ENCODE assay signal across 12 mouse cellular contexts in genomic region chr2:46187265-46187888, GRCm38 (mm10).
DNase-seq lines count a peak whose midpoint lies in the region; ATAC-seq and TF ChIP-seq lines count a peak whose summit lies in the region.
"Had no signal": no experiment of that assay in that cellular context is flagged by ENCODE, and none has a peak within 500 bp of the region (broad histone marks: within the 10 kb centered on the region; RNA-seq: fewer than 3 reads in every experiment).

No protein-coding gene starts in this region.

- peak overlapping the region; percentile 65 for H3K27ac ChIP-seq in lung, embryonic 15.5 days
- no peak overlapping the region for H3K27ac ChIP-seq in embryonic facial prominence, embryonic 10.5 days (replicated peaks)
- H3K27ac ChIP-seq: forebrain, embryonic 13.5 days; hindbrain, embryonic 14.5 days had no signal

- DNase-seq in lung, postnatal 14 days = no peak
- peak; percentile 23 for DNase-seq in brain, embryonic 14.5 days (ENCODE audit: low read depth)
- DNase-seq in embryonic facial prominence, embryonic 10.5 days (ENCODE audit: low spot score) = peak; percentile 49
- DNase-seq in mesoderm, embryonic 11.5 days (ENCODE audit: low read depth, low spot score) = peak; percentile 53
- no peak for DNase-seq in cerebellum, postnatal 14 days
- no peak for DNase-seq in heart, postnatal 36 days
- DNase-seq: adrenal gland, adult 8-10 months; gastrocnemius, postnatal 25 days; right cerebral cortex, postnatal 25 days had no signal

- intact Hi-C loops in heart, postnatal 36 days (cut with DNase I) = no loop called here

- H3K9ac ChIP-seq in lung, embryonic 15.5 days = no peak overlapping the region
- H3K9ac ChIP-seq: forebrain, embryonic 13.5 days; hindbrain, embryonic 14.5 days had no signal

- no peaks in the 10 kb centered on the region for H3K4me1 ChIP-seq in lung, embryonic 15.5 days
- H3K4me1 ChIP-seq in embryonic facial prominence, embryonic 10.5 days = peaks cover 18% of the 10 kb centered on the region
- H3K4me1 ChIP-seq: forebrain, embryonic 13.5 days had no signal

- H3K4me2 ChIP-seq in lung, embryonic 15.5 days = no peak overlapping the region
- H3K4me2 ChIP-seq: forebrain, embryonic 13.5 days; hindbrain, embryonic 14.5 days had no signal

- TF ChIP-seq CTCF in brain, embryonic 14.5 days (IDR thresholded peaks at IDR 0.05; ENCODE audit: borderline replicate concordance, extremely low read depth, insufficient read depth, insufficient read length) = no peak

- no peaks in the 10 kb centered on the region for H3K36me3 ChIP-seq in lung, embryonic 15.5 days
- H3K36me3 ChIP-seq in embryonic facial prominence, embryonic 10.5 days (replicated peaks) = no peaks in the 10 kb centered on the region

- H3K4me3 ChIP-seq in lung, embryonic 15.5 days = no peak overlapping the region
- no peak overlapping the region for H3K4me3 ChIP-seq in embryonic facial prominence, embryonic 10.5 days
- H3K4me3 ChIP-seq: forebrain, embryonic 13.5 days had no signal

- TF ChIP-seq POLR2A in brain, embryonic 14.5 days (IDR thresholded peaks at IDR 0.05; ENCODE audit: borderline replicate concordance, extremely low read depth, insufficient read depth, insufficient read length, poor library complexity, severe bottlenecking) = no peak

- peak; percentile 78; the same call in 1 of the 2 replicates for ATAC-seq in lung, embryonic 15.5 days (ENCODE audit: borderline replicate concordance, extremely low read depth, low FRiP score, low TSS enrichment)
- ATAC-seq: forebrain, embryonic 13.5 days had no signal

- H3K27me3 ChIP-seq in lung, embryonic 15.5 days = no peaks in the 10 kb centered on the region
- H3K27me3 ChIP-seq in embryonic facial prominence, embryonic 10.5 days (replicated peaks; ENCODE audit: low read depth, poor library complexity, severe bottlenecking) = peaks cover 17% of the 10 kb centered on the region
- H3K27me3 ChIP-seq: forebrain, embryonic 13.5 days had no signal

- H3K9me3 ChIP-seq in lung, embryonic 15.5 days = no peaks in the 10 kb centered on the region
- no peaks in the 10 kb centered on the region for H3K9me3 ChIP-seq in embryonic facial prominence, embryonic 10.5 days
- H3K9me3 ChIP-seq: forebrain, embryonic 13.5 days had no signal

Comparison
In these comparisons a context has a peak if more than half of its experiments do, and no peak if none do; other contexts are left out.
1. DNase-seq: peak in brain, embryonic 14.5 days (single experiment), embryonic facial prominence, embryonic 10.5 days (single experiment) and mesoderm, embryonic 11.5 days (single experiment); none in lung, postnatal 14 days (single experiment), cerebellum, postnatal 14 days (0 of 2) and heart, postnatal 36 days (0 of 2).